Mouse (Mus musculus): Measurements from ENCODE around the gene Cdca4.

The Cdca4 gene

DNA sequence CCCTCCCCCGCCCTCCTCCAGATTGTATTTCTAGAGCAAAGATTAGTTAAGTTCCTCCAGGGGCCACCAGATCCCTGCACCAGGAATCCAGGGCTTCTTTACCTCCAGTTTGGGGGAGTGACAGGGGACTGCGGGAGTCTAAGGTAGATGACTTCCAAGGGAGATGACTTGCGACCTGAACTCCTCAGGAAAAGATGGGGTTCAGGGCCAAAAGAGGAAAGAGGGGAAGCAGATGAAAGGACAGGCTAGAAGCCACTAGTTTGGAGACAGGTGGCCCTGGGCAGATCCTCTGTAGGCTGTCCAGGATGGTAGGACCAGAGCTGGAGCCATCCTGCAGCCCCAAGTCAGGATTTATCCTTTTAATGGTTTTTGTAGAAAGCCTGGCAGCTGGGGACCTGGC is 26.3 kb downstream of the Cdca4 start:
- no peak for DNase-seq (ENCODE audit: low read depth, low spot score)
- H3K36me3 ChIP-seq (ENCODE audit: control insufficient read depth, insufficient read depth, low read length, poor library complexity, severe bottlenecking) = no peaks in the 10 kb centered on the region
- no peaks in the 10 kb centered on the region; the same call in 1 of the 2 replicates for H3K27me3 ChIP-seq (ENCODE audit: control insufficient read depth, insufficient read depth, low read length, poor library complexity, severe bottlenecking)

DNA sequence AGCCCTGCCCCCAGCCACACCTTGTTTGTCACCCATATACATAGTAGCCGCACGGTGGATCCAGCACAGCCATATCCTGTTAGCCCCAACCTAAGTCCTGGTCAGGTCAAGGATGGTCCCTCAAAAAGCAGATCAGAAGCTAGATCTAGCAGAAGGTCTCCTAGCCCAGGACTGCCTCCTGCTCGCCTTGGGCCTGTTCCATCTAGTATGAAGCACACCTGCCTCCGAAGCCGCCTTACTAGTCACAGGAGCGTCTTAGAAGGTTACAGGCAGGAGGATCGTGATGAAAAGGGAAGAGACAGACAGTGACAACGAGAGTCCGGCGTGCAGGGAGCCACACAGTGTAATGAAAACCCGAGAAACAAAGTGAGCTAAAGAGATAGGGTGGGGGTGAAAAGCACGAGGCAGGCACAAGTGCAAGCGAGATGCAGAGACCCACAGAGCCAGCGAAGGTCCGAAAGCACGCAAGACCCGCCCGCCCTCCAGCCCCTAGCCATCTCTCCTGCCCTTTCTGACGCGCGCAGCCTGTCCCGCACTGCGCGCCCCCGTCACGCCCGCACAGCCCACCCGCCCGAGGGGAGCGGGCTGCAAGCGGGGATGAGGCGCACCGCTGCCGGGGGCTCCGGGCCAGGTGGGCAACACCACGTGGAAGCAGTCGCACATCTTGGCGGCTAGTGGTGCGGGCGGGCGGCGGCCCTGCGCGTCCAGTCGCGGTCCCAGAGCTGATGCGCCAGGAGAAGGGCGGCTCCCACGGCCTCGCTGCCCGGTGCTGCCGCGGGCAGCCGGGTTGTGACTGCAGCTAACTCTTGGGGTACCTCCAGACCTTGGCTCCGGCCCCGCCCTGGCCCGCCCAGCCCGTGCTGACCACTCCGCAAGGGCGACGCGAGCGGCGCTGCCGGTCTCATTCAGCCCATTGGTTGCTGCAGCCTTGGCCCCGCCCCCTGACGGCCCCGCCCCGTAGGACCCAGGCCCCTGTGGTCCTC is 27.1 kb downstream of the Cdca4 start, which contains the start of gene Ahnak2:
Ahnak2 (minus strand) TSS at position 794 of the 983 bp plus-strand sequence.
- DNase-seq (ENCODE audit: low read depth, low spot score) = no peak
- H3K27me3 ChIP-seq (ENCODE audit: control insufficient read depth, insufficient read depth, low read length, poor library complexity, severe bottlenecking) = no peaks in the 10 kb centered on the region; the same call in 1 of the 2 replicates

GRCm38 (mm10) chr12:112800476-112800875 is 28.7 kb downstream of the Cdca4 start:
- H3K36me3 ChIP-seq (ENCODE audit: control insufficient read depth, insufficient read depth, low read length, poor library complexity, severe bottlenecking) = no peaks in the 10 kb centered on the region
- H3K27me3 ChIP-seq (ENCODE audit: control insufficient read depth, insufficient read depth, low read length, poor library complexity, severe bottlenecking) = no peaks in the 10 kb centered on the region; the same call in 1 of the 2 replicates
- DNase-seq (ENCODE audit: low read depth, low spot score) = peak; percentile 86

More for the DNA sequence above, 27.1 kb downstream of the Cdca4 start, which contains the start of gene Ahnak2:
- H3K36me3 ChIP-seq (ENCODE audit: control insufficient read depth, insufficient read depth, low read length, poor library complexity, severe bottlenecking) = no peaks in the 10 kb centered on the region

DNA sequence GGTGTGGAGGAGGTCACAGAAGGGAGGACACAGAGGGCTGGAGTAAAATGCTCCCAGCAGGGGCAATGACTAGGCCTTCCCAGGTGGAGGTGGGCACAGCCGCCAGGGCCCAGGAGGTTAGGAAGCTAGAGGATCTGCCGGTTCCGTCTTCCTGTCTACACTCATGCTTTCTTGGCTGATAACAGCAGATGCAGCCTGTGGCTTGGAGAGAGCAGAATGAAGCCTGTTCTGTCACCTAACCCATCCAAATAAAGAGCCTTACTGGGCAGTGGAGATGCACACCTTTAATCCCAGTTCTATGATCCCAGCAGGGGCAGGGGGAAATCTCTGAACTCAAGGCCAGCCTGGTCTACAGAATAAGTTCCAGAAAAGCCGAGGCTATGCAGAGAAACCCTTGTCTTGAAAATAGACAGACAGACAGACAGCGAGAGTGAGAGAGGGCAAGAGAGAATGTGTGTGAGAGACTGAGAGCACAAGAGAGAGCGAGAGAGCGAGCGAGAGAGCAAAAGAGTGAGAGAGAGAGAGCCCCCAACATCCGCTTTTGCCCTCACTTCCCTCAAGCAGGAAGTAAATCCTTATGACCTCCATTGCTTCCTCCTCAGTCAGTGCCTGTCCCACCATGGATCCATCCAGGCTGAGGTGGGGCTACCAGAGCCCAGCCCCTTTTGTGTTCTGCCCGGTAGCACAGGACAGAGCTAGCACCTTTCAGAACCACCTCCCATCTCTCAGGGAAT is 29.8 kb downstream of the Cdca4 start:
- H3K27me3 ChIP-seq (ENCODE audit: control insufficient read depth, insufficient read depth, low read length, poor library complexity, severe bottlenecking) = no peaks in the 10 kb centered on the region; the same call in 1 of the 2 replicates
- no peak for DNase-seq (ENCODE audit: low read depth, low spot score)
- no peaks in the 10 kb centered on the region for H3K36me3 ChIP-seq (ENCODE audit: control insufficient read depth, insufficient read depth, low read length, poor library complexity, severe bottlenecking)

DNA sequence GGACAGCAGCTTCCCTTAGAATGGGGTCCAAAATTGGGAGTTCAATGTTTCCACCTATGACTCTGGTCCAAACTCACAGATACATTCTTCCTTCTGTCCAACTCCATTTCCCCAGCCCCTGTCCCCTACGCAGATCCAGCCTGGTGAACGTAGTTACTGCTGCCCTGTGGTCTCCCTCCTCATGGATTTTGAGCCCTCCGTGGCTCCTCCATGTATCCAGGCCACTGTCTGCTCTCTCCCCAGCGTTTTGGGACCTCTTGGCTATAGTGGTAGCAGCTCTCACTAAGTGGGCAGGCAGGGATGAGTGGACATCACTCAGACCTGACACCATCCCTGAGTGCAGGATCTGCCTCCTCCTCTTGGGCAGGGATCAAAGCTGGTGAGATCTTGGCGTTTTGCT is 30.5 kb downstream of the Cdca4 start:
- DNase-seq (ENCODE audit: low read depth, low spot score) = no peak
- no peaks in the 10 kb centered on the region; the same call in 1 of the 2 replicates for H3K27me3 ChIP-seq (ENCODE audit: control insufficient read depth, insufficient read depth, low read length, poor library complexity, severe bottlenecking)
- H3K36me3 ChIP-seq (ENCODE audit: control insufficient read depth, insufficient read depth, low read length, poor library complexity, severe bottlenecking) = no peaks in the 10 kb centered on the region

DNA sequence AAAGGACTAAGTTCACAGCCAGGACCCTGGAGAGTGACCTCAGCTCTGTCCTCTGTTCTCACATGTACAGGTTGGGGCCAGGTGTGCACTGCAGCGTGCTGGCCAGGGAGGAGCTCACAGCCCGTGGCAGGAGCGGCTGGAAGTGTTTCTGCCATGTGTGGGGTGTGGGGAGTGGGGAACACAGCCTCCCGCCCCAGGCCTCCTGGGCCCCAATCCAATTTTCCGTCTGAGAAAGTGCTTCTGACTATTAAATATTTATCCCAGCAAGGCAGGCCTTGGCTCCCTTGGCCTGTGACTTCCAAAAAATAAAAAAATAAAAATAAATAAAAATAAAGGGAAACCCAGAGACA is 30.9 kb downstream of the Cdca4 start:
- Histone ChIP-seq H3K27me3 (ENCODE audit: control insufficient read depth, insufficient read depth, low read length, poor library complexity, severe bottlenecking) (no peaks in the 10 kb centered on the region; the same call in 1 of the 2 replicates), H3K36me3 (ENCODE audit: control insufficient read depth, insufficient read depth, low read length, poor library complexity, severe bottlenecking) (no peaks in the 10 kb centered on the region)
- no peak for DNase-seq (ENCODE audit: low read depth, low spot score)

- H3K36me3 ChIP-seq (ENCODE audit: control insufficient read depth, insufficient read depth, low read length, poor library complexity, severe bottlenecking) = no peaks in the 10 kb centered on the region
- no peaks in the 10 kb centered on the region; the same call in 1 of the 2 replicates for H3K27me3 ChIP-seq (ENCODE audit: control insufficient read depth, insufficient read depth, low read length, poor library complexity, severe bottlenecking)
- peak; percentile 11 for DNase-seq (ENCODE audit: low read depth, low spot score)
Observed at GRCm38 (mm10) chr12:112797672-112798331, 31.4 kb downstream of the Cdca4 start.

DNA sequence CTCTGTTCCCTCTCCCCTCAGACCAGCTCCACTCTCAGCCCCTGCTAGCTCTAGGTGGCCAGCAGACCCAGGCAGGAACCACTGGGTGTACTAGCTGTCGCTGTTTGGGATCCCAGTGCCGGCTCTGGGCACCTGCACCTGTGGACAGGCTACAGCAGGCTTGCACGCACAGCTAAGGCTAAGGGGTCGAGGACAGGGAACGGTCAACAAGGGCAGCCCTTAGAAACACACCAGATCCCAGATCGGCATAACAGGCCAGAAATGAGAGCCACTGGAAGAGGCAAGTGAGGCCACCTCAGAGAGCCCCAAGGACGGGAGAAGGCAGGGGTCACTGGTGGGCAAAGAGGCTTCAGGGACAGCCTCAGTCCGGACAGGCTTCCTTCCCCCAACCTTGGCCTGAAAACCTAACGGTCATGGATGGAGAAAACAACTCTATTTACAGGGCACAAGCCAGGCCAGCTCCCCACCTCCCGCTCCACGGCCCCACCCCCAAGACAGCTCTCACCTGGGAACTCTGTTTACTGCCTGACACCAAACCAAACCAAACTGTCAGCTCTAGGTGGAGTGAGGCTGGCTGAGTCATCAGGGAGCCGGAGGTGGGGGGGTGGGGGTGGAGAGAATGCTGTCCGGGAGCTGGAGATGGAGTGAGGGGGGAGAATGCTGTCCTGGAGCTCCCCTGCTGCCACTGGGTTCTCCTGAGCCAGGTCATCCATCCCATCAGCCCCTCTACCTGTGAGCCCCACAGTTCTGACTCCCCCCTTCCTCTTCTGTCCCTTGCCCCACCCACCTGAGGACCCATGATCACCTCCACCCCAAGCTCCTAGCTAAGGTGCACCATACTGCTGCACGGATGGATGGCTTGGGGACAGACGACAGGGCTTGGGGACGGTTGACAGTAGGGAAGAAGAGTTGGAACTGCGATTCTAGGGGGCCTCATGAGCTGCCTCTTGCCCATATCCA is 32.4 kb downstream of the Cdca4 start:
- DNase-seq (ENCODE audit: low read depth, low spot score) = no peak
- H3K36me3 ChIP-seq (ENCODE audit: control insufficient read depth, insufficient read depth, low read length, poor library complexity, severe bottlenecking) = no peaks in the 10 kb centered on the region
- H3K27me3 ChIP-seq (ENCODE audit: control insufficient read depth, insufficient read depth, low read length, poor library complexity, severe bottlenecking) = no peaks in the 10 kb centered on the region; the same call in 1 of the 2 replicates

DNA sequence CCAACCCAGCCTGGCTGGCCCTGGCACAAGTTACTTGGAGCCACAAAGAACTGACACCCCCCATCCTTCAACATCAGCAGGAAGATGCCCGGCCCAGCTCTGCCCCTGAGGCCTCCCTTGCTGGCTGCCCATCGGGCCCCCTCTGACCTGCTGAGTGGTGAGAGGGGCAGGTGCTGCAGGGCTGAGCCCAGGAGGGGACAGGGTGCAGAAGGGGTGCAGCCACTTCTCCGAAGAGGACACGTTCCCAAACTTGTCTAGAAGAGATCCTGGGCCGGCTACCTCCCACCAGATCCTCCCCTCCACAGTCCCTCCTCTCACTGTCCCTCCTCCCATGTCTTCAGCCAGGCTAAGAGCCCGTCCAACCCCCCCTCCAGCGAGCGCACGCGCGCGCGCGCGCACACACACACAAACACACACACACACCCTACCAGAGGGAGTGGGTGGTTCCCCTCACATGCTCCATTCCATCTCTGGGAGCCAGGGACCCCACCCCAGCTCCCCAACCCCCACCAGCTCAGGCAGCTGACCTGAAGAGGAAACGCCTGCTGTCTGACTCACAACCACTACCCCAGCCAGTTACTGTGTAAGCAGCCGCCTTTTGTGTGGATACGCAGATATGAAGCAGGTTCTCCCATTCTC is 33.6 kb downstream of the Cdca4 start:
- no peaks in the 10 kb centered on the region for H3K36me3 ChIP-seq (ENCODE audit: control insufficient read depth, insufficient read depth, low read length, poor library complexity, severe bottlenecking)
- no peaks in the 10 kb centered on the region for H3K27me3 ChIP-seq (ENCODE audit: control insufficient read depth, insufficient read depth, low read length, poor library complexity, severe bottlenecking)
- DNase-seq (ENCODE audit: low read depth, low spot score) = no peak

DNA sequence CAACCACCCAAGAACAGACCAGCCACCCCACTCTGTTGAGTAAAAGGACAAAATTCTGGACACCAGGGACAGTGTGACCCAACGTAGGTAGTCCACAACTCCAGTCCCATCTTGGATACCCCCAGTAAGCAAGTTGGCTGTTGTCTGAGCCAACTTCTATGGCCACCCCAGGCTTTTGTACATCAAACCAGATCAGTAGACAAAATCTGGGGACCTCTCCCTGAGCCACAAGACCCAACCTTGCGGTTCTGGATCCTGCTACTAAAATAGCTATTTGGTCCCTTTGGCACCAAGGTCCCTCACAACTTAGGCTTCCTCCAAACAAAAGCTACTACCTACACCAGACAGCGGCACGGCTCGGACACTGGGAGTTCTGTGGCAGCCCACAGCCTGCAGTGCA is 34.2 kb downstream of the Cdca4 start:
- DNase-seq (ENCODE audit: low read depth, low spot score) = no peak
- H3K27me3 ChIP-seq (ENCODE audit: control insufficient read depth, insufficient read depth, low read length, poor library complexity, severe bottlenecking) = no peaks in the 10 kb centered on the region

DNA sequence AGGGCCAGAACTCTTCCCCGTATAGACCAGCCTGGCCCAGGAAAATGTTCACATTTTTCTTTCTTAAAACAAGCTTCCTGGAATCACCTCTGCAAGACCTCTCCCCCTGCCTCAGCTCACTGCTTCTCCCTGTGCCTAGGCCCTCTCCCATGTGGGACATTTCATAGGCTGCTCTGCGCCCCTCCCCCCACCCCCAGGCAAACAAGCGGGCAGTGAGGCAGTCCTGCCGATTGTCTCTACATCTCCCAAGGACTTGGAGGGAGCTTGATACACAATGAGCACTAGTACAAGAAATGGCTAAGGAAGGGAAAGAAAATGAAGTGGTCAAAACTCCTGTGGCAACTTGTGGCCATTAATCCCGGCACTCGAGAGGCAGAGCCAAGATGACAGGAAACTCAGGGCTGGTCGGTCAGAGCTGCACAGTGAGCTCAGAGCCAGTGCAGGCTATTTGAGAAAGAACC is 34.8 kb downstream of the Cdca4 start:
- DNase-seq (ENCODE audit: low read depth, low spot score) = no peak
- Histone ChIP-seq H3K36me3 (ENCODE audit: control insufficient read depth, insufficient read depth, low read length, poor library complexity, severe bottlenecking) (no peaks in the 10 kb centered on the region), H3K27me3 (ENCODE audit: control insufficient read depth, insufficient read depth, low read length, poor library complexity, severe bottlenecking) (no peaks in the 10 kb centered on the region)

More for the DNA sequence above, 34.2 kb downstream of the Cdca4 start:
- no peaks in the 10 kb centered on the region for H3K36me3 ChIP-seq (ENCODE audit: control insufficient read depth, insufficient read depth, low read length, poor library complexity, severe bottlenecking)

DNA sequence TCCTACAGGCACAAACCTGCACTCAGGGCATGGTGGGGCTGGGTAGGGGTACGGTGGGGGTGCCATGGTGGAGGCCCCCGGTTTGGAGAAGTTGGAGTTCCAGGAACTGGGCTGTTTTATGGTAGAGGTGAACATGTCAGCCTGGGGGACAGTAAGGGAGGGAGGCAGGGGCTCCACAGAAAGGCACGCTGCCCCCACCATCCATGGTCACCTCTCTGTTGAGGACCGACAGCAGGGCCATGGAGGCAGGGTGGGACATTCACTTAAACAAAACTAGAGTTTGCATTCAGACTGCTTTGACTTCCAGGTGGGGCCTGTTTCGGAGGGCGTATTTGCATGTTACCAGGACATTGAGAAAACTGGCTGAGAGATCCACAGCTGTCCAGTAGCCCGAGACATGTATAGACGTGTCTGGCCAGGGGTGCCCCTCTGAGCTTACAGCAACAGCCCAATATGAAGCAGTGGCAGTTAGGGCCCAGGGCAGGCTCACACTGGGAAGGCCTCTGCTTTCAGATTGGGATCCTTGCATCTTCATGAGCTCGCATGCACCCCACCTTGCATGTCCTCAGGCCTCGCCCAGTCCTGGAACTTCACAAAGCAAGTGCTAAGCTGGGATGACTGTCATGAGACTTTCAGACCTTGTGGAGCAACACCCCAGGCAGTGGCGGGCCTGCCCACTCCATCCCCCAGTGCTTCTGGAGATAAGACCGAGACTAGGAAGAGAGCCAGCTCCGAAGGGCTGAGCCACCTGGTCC is 35.4 kb downstream of the Cdca4 start:
- DNase-seq (ENCODE audit: low read depth, low spot score) = no peak
- Histone ChIP-seq H3K36me3 (ENCODE audit: control insufficient read depth, insufficient read depth, low read length, poor library complexity, severe bottlenecking) (no peaks in the 10 kb centered on the region), H3K27me3 (ENCODE audit: control insufficient read depth, insufficient read depth, low read length, poor library complexity, severe bottlenecking) (no peaks in the 10 kb centered on the region)

DNA sequence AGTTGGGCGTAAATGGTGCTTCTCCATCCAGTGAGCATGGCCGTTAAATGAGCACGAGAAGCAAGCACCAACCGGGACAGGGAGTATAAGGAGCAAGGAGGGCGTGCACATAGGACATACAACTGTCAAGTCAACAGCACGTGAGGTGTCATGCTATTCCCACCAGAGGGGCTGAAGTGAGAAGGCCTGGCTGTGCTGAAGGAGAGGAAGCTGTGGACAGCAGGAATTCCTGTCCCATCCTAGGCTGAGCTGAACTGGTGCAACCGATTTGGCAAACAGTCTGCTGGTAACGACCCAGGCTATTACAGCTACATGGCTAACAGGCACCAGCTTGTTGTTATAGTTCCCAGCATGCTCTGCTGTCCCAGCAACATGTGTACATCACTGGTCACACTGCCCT is 38.2 kb downstream of the Cdca4 start:
- Histone ChIP-seq H3K36me3 (ENCODE audit: control insufficient read depth, insufficient read depth, low read length, poor library complexity, severe bottlenecking) (no peaks in the 10 kb centered on the region), H3K27me3 (ENCODE audit: control insufficient read depth, insufficient read depth, low read length, poor library complexity, severe bottlenecking) (no peaks in the 10 kb centered on the region)
- no peak for DNase-seq (ENCODE audit: low read depth, low spot score)

Measured in splenic B cell, adult 2 months (primary cell).